Mouse (Mus musculus): ENCODE results near the gene Gm45140.

DNA sequence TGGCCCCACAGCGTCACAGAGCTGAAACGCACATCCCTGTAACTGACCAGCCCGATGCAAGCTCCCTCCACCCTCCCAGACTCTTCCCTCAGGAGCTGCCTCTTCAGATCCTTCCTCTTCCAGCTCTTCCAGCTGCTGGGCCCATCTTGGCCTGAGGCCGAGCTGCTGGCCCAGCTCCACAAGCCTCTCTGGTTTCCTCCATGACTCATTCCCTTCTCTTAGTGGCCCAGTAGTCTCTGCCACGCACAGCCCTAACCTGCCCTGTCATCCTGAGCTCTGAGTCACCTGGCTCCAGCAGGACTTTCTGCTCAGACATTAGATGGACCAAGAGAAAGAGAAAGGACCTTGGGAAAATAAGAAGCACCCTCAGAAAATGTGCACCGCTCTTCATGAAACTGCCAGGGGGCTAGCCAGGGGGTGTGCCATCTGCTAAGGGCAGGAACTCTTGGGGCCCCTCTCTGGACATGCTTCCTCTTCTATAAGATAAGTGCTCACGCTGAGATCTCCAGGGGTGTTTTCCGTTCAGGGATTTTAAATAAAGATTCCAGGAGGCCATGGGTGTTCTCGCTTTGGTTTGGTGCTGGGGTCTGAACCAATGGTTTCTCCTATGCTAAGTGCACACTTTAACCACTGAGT, 33.4 kb upstream of the Gm45140 start:
- TF ChIP-seq HCFC1 (IDR thresholded peaks at IDR 0.05; ENCODE audit: borderline replicate concordance, insufficient read depth, low read length) (no peak), CHD2 (IDR thresholded peaks at IDR 0.05; ENCODE audit: low read depth, low read length) (no peak), ZNF384 (IDR thresholded peaks at IDR 0.05; ENCODE audit: low read depth, low read length) (no peak)
